Mouse (Mus musculus) limb, embryonic 14.5 days (tissue): ENCODE measurements at regions not wholly inside any gene's neighbourhood (a gene's known extent, or its start where the extent isn't known, plus 50 kb on each side); places are given as distances from the start of the nearest gene placed in this dataset.

Experiments used
- ATAC-seq: fragments of 200-750 bp; cut with Nextera tagmentation; 2 replicates; pipeline ENCODE4 v1.8.0; 2017; ENCODE audit warnings: low read depth, moderate number of reproducible peaks, moderate TSS enrichment; ENCODE audit not compliant: low FRiP score
- DNase-seq: peaks from one replicate; pipeline ENCODE4 v3.0.0-alpha.2; 2015; ENCODE audit warnings: low spot score
- H3K27ac ChIP-seq: fragments of 300-500 bp; sonication (generic); replicated peaks from 2 replicates; pipeline ENCODE4 v1.5.1; 2014; ENCODE audit warnings: low read depth, mild to moderate bottlenecking, low read length, moderate library complexity, mixed read lengths
- H3K27me3 ChIP-seq: fragments of 300-500 bp; sonication (generic); 2 replicates; pipeline ENCODE4 v1.6.1; 2014; ENCODE audit warnings: low read length, mixed read lengths; ENCODE audit not compliant: control insufficient read depth, insufficient read depth
- H3K36me3 ChIP-seq: fragments of 300-500 bp; sonication (generic); 2 replicates; pipeline ENCODE4 v1.6.1; 2014; ENCODE audit warnings: mild to moderate bottlenecking, low read length, moderate library complexity, mixed read lengths; ENCODE audit not compliant: control insufficient read depth, insufficient read depth
- H3K4me1 ChIP-seq: fragments of 300-500 bp; sonication (generic); 2 replicates; pipeline ENCODE4 v1.6.1; 2014; ENCODE audit warnings: antibody characterized with exemption, low read length, mixed read lengths; ENCODE audit not compliant: control insufficient read depth, insufficient read depth
- H3K4me2 ChIP-seq: fragments of 300-500 bp; sonication (generic); replicated peaks from 2 replicates; pipeline ENCODE4 v1.6.1; 2014; ENCODE audit warnings: low read depth, mild to moderate bottlenecking, low read length, moderate library complexity; ENCODE audit not compliant: severe bottlenecking
- H3K4me3 ChIP-seq: fragments of 300-500 bp; sonication (generic); replicated peaks from 2 replicates; pipeline ENCODE4 v1.5.1; 2014; ENCODE audit warnings: low read length
- H3K9ac ChIP-seq: fragments of 300-500 bp; sonication (generic); 2 replicates; pipeline ENCODE4 v1.6.1; 2014; ENCODE audit warnings: mild to moderate bottlenecking, low read depth, low read length, moderate library complexity; ENCODE audit not compliant: severe bottlenecking
- H3K9me3 ChIP-seq: fragments of 300-500 bp; sonication (generic); 2 replicates; pipeline ENCODE4 v1.6.1; 2016; ENCODE audit warnings: low read length; ENCODE audit not compliant: control insufficient read depth
- POLR2A ChIP-seq: fragments of 200-500 bp; IDR thresholded peaks from 2 replicates; pipeline ENCODE4 v1.8.0; 2012; ENCODE audit warnings: inconsistent platforms, mild to moderate bottlenecking, moderate library complexity, borderline replicate concordance; ENCODE audit not compliant: insufficient read depth, insufficient read length; ENCODE audit errors: extremely low read depth
- WGBS: fragments of 180-500 bp; shearing (Covaris S2); extraction: QIAGEN DNeasy Blood & Tissue Kit; methylation state at CpG from one replicate; pipeline ENCODE4 v1.1.7; 2014; 5-methylcytosine and 5-hydroxymethylcytosine counted together

- Histone ChIP-seq H3K9ac (no peak overlapping the region), H3K4me2 (no peak overlapping the region), H3K4me1 (no peaks in the 10 kb centered on the region; the same call in 1 of the 2 replicates), H3K27me3 (no peaks in the 10 kb centered on the region), H3K9me3 (no peaks in the 10 kb centered on the region), H3K36me3 (no peaks in the 10 kb centered on the region), H3K4me3 (no peak overlapping the region), H3K27ac (no peak overlapping the region)
- ATAC-seq (no peak), DNase-seq (no peak)
- 73% methylated on average over 3 of the region's 3 CpGs for WGBS
- no peak for TF ChIP-seq POLR2A
Measured at GRCm38 (mm10) chr10:122618854-122619253, 59.7 kb upstream of the Ppm1h start.

- Histone ChIP-seq H3K36me3 (no peaks in the 10 kb centered on the region), H3K27me3 (no peaks in the 10 kb centered on the region), H3K27ac (no peak overlapping the region), H3K4me3 (no peak overlapping the region), H3K9ac (no peak overlapping the region), H3K4me2 (no peak overlapping the region), H3K4me1 (no peaks in the 10 kb centered on the region), H3K9me3 (no peaks in the 10 kb centered on the region)
- ATAC-seq (no peak), DNase-seq (no peak)
- 60% methylated on average over 16 of the region's 16 CpGs for WGBS
- no peak for TF ChIP-seq POLR2A
Measured at GRCm38 (mm10) chr10:122619406-122620116, 59.0 kb upstream of the Ppm1h start.
